Mouse (Mus musculus) CH12.LX (cell line): ENCODE measurements around the gene Ssh2. TPM values are rescaled to one million over a fixed set of nuclear protein-coding genes. Genes with fewer than 3 reads are reported as not detected.
A peak's percentile ranks its signal among the peaks of the same experiment; 100 is the strongest.

Source experiments
- DNase-seq: peaks from one replicate; pipeline ENCODE4 v3.0.0-alpha.2; 2013; ENCODE audit errors: extremely low read depth
- H3K27ac ChIP-seq: 2 replicates; pipeline ENCODE4 v1.5.1; 2012; ENCODE audit warnings: low read depth, mild to moderate bottlenecking, control low read depth, moderate library complexity; ENCODE audit not compliant: insufficient read depth
- H3K27me3 ChIP-seq: replicated peaks from 2 replicates; pipeline ENCODE3; 2012; ENCODE audit warnings: inconsistent platforms
- H3K36me3 ChIP-seq, 2 experiments: replicated peaks in 1 of 2; 2 replicates each; pipeline versions ENCODE3 to v1.6.1; 2012; ENCODE audit warnings: inconsistent platforms in 1 of 2, low read length in 1 of 2, mild to moderate bottlenecking in 1 of 2, mixed read lengths in 1 of 2, moderate library complexity in 1 of 2; ENCODE audit not compliant: control insufficient read depth in 1 of 2, insufficient read depth in 1 of 2
- H3K4me1 ChIP-seq, 2 experiments: 2 replicates each; pipeline ENCODE4 v1.6.1; 2012; ENCODE audit warnings: inconsistent platforms in 1 of 2, moderate library complexity in 1 of 2; ENCODE audit not compliant: insufficient read depth in 2 of 2, control insufficient read depth in 1 of 2
- H3K4me2 ChIP-seq: 2 replicates; pipeline ENCODE4 v1.6.1; 2012; ENCODE audit warnings: low read depth, mild to moderate bottlenecking, control low read depth; ENCODE audit not compliant: poor library complexity, insufficient read depth, severe bottlenecking
- H3K4me3 ChIP-seq, 3 experiments: fragments of 150-350 bp in 1 of 3; sonication (generic) in 1 of 3; replicated peaks in 1 of 3; 2 replicates each; pipeline versions ENCODE3 to v1.5.1; 2011 to 2012; ENCODE audit warnings: low read depth in 2 of 3, low read length in 2 of 3, mild to moderate bottlenecking in 2 of 3, moderate library complexity in 2 of 3, control low read depth in 1 of 3, improper control_type of control experiment in 1 of 3, inconsistent platforms in 1 of 3, mixed read lengths in 1 of 3; ENCODE audit not compliant: poor library complexity in 1 of 3
- H3K79me2 ChIP-seq: replicated peaks from 2 replicates; pipeline ENCODE4 v1.6.1; 2012; ENCODE audit warnings: mild to moderate bottlenecking, moderate library complexity; ENCODE audit not compliant: control insufficient read depth, poor library complexity, insufficient read depth, severe bottlenecking; ENCODE audit errors: extremely low read depth
- H3K9ac ChIP-seq: 2 replicates; pipeline ENCODE4 v1.6.1; 2012; ENCODE audit warnings: low read depth, mild to moderate bottlenecking, control low read depth, moderate library complexity; ENCODE audit not compliant: insufficient read depth
- H3K9me3 ChIP-seq: replicated peaks from 2 replicates; pipeline ENCODE3; 2012; ENCODE audit warnings: low read length, inconsistent platforms, mixed read lengths
- BHLHE40 ChIP-seq: IDR thresholded peaks from 2 replicates; pipeline ENCODE4 v1.6.1; 2011; ENCODE audit warnings: mild to moderate bottlenecking, low read depth, low read length, improper control_type of control experiment
- CHD1 ChIP-seq: IDR thresholded peaks from 2 replicates; pipeline ENCODE4 v1.6.1; 2012; ENCODE audit warnings: low read depth, low read length, improper control_type of control experiment, inconsistent platforms
- CHD2 ChIP-seq: IDR thresholded peaks from 2 replicates; pipeline ENCODE4 v1.6.1; 2011; ENCODE audit warnings: low read length, improper control_type of control experiment
- CTCF ChIP-seq, 2 experiments: IDR thresholded peaks in 1 of 2; conservative IDR thresholded peaks in 1 of 2; 2 replicates each; pipeline ENCODE4 v1.5.1; 2011 to 2012; ENCODE audit warnings: low read depth in 2 of 2, low read length in 2 of 2, improper control_type of control experiment in 1 of 2, inconsistent platforms in 1 of 2, mild to moderate bottlenecking in 1 of 2, moderate library complexity in 1 of 2
- E2F4 ChIP-seq: IDR thresholded peaks from 2 replicates; pipeline ENCODE4 v1.6.1; 2011; ENCODE audit warnings: low read depth, low read length, improper control_type of control experiment; ENCODE audit not compliant: insufficient replicate concordance
- ELF1 ChIP-seq: IDR thresholded peaks from 2 replicates; pipeline ENCODE4 v1.6.1; 2014; ENCODE audit warnings: low read depth, mild to moderate bottlenecking, inconsistent platforms, low read length, improper control_type of control experiment
- ETS1 ChIP-seq: conservative IDR thresholded peaks from 2 replicates; pipeline ENCODE4 v1.6.1; 2012; ENCODE audit warnings: low read depth, mild to moderate bottlenecking, inconsistent platforms, low read length, improper control_type of control experiment, moderate library complexity
- GABPA ChIP-seq: IDR thresholded peaks from 2 replicates; pipeline ENCODE4 v1.6.1; 2012; ENCODE audit warnings: low read depth, low read length, improper control_type of control experiment, inconsistent platforms; ENCODE audit not compliant: insufficient replicate concordance
- HCFC1 ChIP-seq: IDR thresholded peaks from 2 replicates; pipeline ENCODE4 v1.6.1; 2012; ENCODE audit warnings: low read depth, mild to moderate bottlenecking, inconsistent platforms, low read length, improper control_type of control experiment
- JUND ChIP-seq: conservative IDR thresholded peaks from 2 replicates; pipeline ENCODE4 v1.6.1; 2011; ENCODE audit warnings: low read depth, low read length, improper control_type of control experiment
- MAZ ChIP-seq: IDR thresholded peaks from 2 replicates; pipeline ENCODE4 v1.6.1; 2012; ENCODE audit warnings: low read depth, mild to moderate bottlenecking, inconsistent platforms, low read length, improper control_type of control experiment, moderate library complexity
- MEF2A ChIP-seq: IDR thresholded peaks from 2 replicates; pipeline ENCODE4 v1.6.1; 2014; ENCODE audit warnings: low read depth, mild to moderate bottlenecking, inconsistent platforms, low read length, improper control_type of control experiment, borderline replicate concordance
- MXI1 ChIP-seq: IDR thresholded peaks from 2 replicates; pipeline ENCODE4 v1.6.1; 2011; ENCODE audit warnings: mild to moderate bottlenecking, low read depth, low read length, improper control_type of control experiment
- NRF1 ChIP-seq: IDR thresholded peaks from 2 replicates; pipeline ENCODE4 v1.6.1; 2014; ENCODE audit warnings: low read depth, mild to moderate bottlenecking, inconsistent platforms, low read length, improper control_type of control experiment, moderate library complexity
- PAX5 ChIP-seq: IDR thresholded peaks from 2 replicates; pipeline ENCODE4 v1.6.1; 2012; ENCODE audit warnings: low read length, inconsistent platforms, mixed read lengths
- RAD21 ChIP-seq: IDR thresholded peaks from 2 replicates; pipeline ENCODE4 v1.6.1; 2011; ENCODE audit warnings: low read depth, mild to moderate bottlenecking, low read length, improper control_type of control experiment, moderate library complexity
- RCOR1 ChIP-seq: conservative IDR thresholded peaks from 2 replicates; pipeline ENCODE4 v1.6.1; 2012; ENCODE audit warnings: low read depth, mild to moderate bottlenecking, inconsistent platforms, low read length, improper control_type of control experiment
- SIN3A ChIP-seq: IDR thresholded peaks from 2 replicates; pipeline ENCODE4 v1.6.1; 2012; ENCODE audit warnings: low read length, improper control_type of control experiment, inconsistent platforms
- SMC3 ChIP-seq: IDR thresholded peaks from 2 replicates; pipeline ENCODE4 v1.6.1; 2011; ENCODE audit warnings: low read depth, low read length, improper control_type of control experiment
- TBP ChIP-seq: conservative IDR thresholded peaks from 2 replicates; pipeline ENCODE4 v1.6.1; 2011; ENCODE audit warnings: low read depth, low read length, improper control_type of control experiment
- USF1 ChIP-seq: IDR thresholded peaks from 2 replicates; pipeline ENCODE4 v1.6.1; 2014; ENCODE audit warnings: low read depth, mild to moderate bottlenecking, inconsistent platforms, low read length, improper control_type of control experiment
- USF2 ChIP-seq: conservative IDR thresholded peaks from 2 replicates; pipeline ENCODE4 v1.6.1; 2011; ENCODE audit warnings: low read depth, low read length, improper control_type of control experiment
- ZC3H11A ChIP-seq: IDR thresholded peaks from 2 replicates; pipeline ENCODE4 v1.6.1; 2012; ENCODE audit warnings: low read depth, mild to moderate bottlenecking, inconsistent platforms, low read length, improper control_type of control experiment
- ZKSCAN1 ChIP-seq: IDR thresholded peaks from 2 replicates; pipeline ENCODE4 v1.6.1; 2012; ENCODE audit warnings: low read depth, inconsistent platforms, low read length, improper control_type of control experiment, borderline replicate concordance
- ZMIZ1 ChIP-seq: IDR thresholded peaks from 2 replicates; pipeline ENCODE4 v1.6.1; 2012; ENCODE audit warnings: low read depth, mild to moderate bottlenecking, inconsistent platforms, low read length, improper control_type of control experiment
- ZNF384 ChIP-seq: IDR thresholded peaks from 2 replicates; pipeline ENCODE4 v1.6.1; 2012; ENCODE audit warnings: low read depth, low read length, improper control_type of control experiment, inconsistent platforms
- dilution Hi-C: fragments of 300-500 bp; cut with MboI; formaldehyde crosslinking; loops from 2 replicates; pipeline ENCODE4 v1.14.3; 2020; ENCODE audit warnings: low sequenced_read_pairs; ENCODE audit not compliant: extremely low pct_unique_long_range_greater_than_20kb, extremely low pct_ligation_motif_present
- in situ Hi-C: fragments of 300-500 bp; cut with MboI; formaldehyde crosslinking; loops from 3 replicates; pipeline ENCODE4 v1.14.3; 2019; ENCODE audit warnings: low sequenced_read_pairs, low pct_ligation_motif_present, low pct_unique_long_range_greater_than_20kb, mixed read lengths
- polyA plus RNA-seq: library from polyadenylated mRNA; unstranded; fragments of >175 nt; gene quantifications from 2 replicates; pipeline ENCODE4 v1.2.1, GENCODE M21; 2012; ENCODE audit warnings: low read depth; ENCODE audit not compliant: insufficient read length
- total RNA-seq, 2 experiments: library from RNA; depleted of rRNA; stranded (reverse); fragments of 300-350 nt in 1 of 2; fragments of >200 nt in 1 of 2; gene quantifications; 2 replicates each; pipeline ENCODE4 v1.2.3; 2012 to 2014

The Ssh2 gene
- total and polyA plus RNA-seq, 3 experiments: 5.9 to 14.6 (median 6.3) TPM

DNA sequence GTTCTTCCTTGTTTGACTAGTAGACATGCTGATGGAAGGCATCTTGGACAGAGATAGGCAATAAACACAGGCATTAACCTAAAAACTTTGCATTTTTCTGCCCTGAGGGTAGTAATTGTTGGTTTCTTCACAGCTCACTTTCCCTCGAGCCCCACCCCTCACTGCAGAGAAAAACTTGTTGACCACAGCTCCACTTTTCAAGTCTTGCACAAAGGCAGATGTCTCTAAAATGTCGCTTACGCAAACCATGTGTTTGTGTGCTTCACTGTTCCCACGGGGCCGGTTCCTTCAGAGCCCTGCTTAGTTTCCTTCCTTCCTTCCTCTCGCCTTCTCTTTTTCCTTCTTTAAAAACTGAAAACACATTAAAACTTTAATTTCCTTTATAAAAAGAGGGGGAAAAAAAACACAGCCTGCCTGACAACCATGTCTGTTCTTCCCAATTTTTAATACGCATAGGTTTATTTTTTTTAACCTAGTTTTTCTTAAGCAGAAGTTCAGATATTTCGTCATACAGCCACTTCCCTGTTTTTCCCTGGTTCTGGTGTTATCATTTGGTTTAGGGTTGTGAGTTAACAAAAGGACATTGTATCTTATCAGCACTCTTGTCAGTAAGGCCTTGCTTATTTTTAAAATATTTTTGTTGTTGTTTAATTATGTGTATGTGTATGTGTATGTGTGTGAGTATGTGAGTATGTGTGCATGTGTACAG is 156.3 kb downstream of the Ssh2 start:
- in situ Hi-C loops (no loop called here), dilution Hi-C loops (no loop called here)
- Histone ChIP-seq H3K9ac (no peak overlapping the region), H3K27ac (no peak overlapping the region), H3K4me2 (no peak overlapping the region), H3K4me3 (no peak overlapping the region), H3K27me3 (no peaks in the 10 kb centered on the region), H3K9me3 (no peaks in the 10 kb centered on the region), H3K79me2 (no peaks in the 10 kb centered on the region), H3K36me3 (peaks cover 0 to 5% of the 10 kb centered on the region in 2 experiments), H3K4me1 (peaks cover 3 to 29% of the 10 kb centered on the region in 2 experiments; a peak in 3 of 4 replicates)
- TF ChIP-seq ETS1: no peak
- TF ChIP-seq E2F4: no peak
- no peak for TF ChIP-seq USF1
- TF ChIP-seq CHD2: no peak
- TF ChIP-seq ELF1: no peak
- no peak for TF ChIP-seq BHLHE40
- no peak for TF ChIP-seq SIN3A
- no peak for TF ChIP-seq TBP
- TF ChIP-seq RCOR1: no peak
- TF ChIP-seq MAZ: no peak
- no peak for TF ChIP-seq ZKSCAN1
- no peak for TF ChIP-seq MEF2A
- no peak for TF ChIP-seq ZMIZ1
- TF ChIP-seq RAD21: no peak
- no peak for TF ChIP-seq GABPA
- TF ChIP-seq SMC3: no peak
- no peak for TF ChIP-seq NRF1
- DNase-seq: peak; percentile 18

DNA sequence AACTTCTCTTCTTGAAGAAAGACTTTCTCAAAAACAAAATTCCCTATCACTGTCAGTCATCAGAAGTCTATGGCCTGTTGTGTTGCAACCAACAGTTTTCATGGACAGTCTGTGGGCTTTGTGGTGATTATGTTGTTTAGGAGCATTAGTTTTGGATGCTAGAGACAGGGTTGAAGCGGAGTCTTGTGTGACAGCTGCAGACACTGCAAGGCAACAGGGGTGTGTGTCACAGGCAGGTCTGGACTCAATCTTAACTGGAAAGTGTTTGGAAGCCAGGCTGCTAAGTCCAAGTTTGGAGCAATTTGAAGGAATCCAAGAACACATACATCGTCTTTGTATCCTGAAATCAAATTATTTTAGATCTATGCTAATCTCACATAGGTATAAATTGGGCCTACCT is 162.5 kb downstream of the Ssh2 start:
- DNase-seq: no peak
- no peaks in the 10 kb centered on the region for H3K79me2 ChIP-seq
- no peaks in the 10 kb centered on the region for H3K27me3 ChIP-seq
- peaks cover 0 to 6% of the 10 kb centered on the region in 2 experiments; a peak in 2 of 4 replicates for H3K4me1 ChIP-seq
- in situ Hi-C loops: no loop called here
- H3K4me3 ChIP-seq: no peak overlapping the region
- no peak overlapping the region for H3K9ac ChIP-seq
- H3K36me3 ChIP-seq: peaks cover 0 to 7% of the 10 kb centered on the region in 2 experiments
- dilution Hi-C loops: no loop called here
- no peaks in the 10 kb centered on the region for H3K9me3 ChIP-seq
- no peak overlapping the region for H3K4me2 ChIP-seq
- no peak for TF ChIP-seq ZNF384
- TF ChIP-seq MXI1: no peak
- TF ChIP-seq BHLHE40: no peak
- no peak for TF ChIP-seq GABPA
- TF ChIP-seq CTCF (conservative IDR thresholded peaks at IDR 0.05 in 1 of 2, IDR thresholded peaks at IDR 0.05 in 1 of 2; ENCODE audit: low read depth in 2 of 2, low read length in 2 of 2): no peak
- no peak for TF ChIP-seq TBP
- TF ChIP-seq NRF1: no peak
- TF ChIP-seq SMC3: no peak
- no peak for TF ChIP-seq USF1
- no peak for TF ChIP-seq CHD1
- no peak for TF ChIP-seq PAX5
- no peak for TF ChIP-seq JUND
- no peak for TF ChIP-seq USF2
- TF ChIP-seq ZC3H11A: no peak
- no peak for TF ChIP-seq SIN3A
- no peak for TF ChIP-seq RCOR1
- no peak for TF ChIP-seq HCFC1
- no peak overlapping the region for H3K27ac ChIP-seq
